10 mouse cellular contexts compared by ENCODE assay signal in genomic region chr11:58967346-58967745, GRCm38 (mm10). TPM values are rescaled to one million over a fixed set of nuclear protein-coding genes. Genes with fewer than 3 reads are reported as not detected.
DNase-seq lines count a peak whose midpoint lies in the region; ATAC-seq lines count a peak whose summit lies in the region.
"Had no signal": no experiment of that assay in that cellular context is flagged by ENCODE, and none has a peak within 500 bp of the region (broad histone marks: within the 10 kb centered on the region; RNA-seq: fewer than 3 reads in every experiment).

No protein-coding gene starts in this region.

- H3K27me3 ChIP-seq in hindbrain, embryonic 11.5 days (ENCODE audit: control insufficient read depth, insufficient read depth, low read length), result peaks cover under 1% of the 10 kb centered on the region; the same call in 1 of the 2 replicates
- H3K27me3 ChIP-seq in hindbrain, embryonic 12.5 days, result peaks cover 9% of the 10 kb centered on the region
- H3K27me3 ChIP-seq: stomach, embryonic 15.5 days had no signal

- peak; percentile 19 for DNase-seq in hindbrain, embryonic 11.5 days (ENCODE audit: low spot score)
- peak; percentile 68 for DNase-seq in 416B (ENCODE audit: low read depth)
- peak; percentile 55 for DNase-seq in ES-CJ7 (ENCODE audit: low read depth, low spot score)
- DNase-seq in kidney, postnatal 14 days, result peak; percentile 45
- DNase-seq in gastrocnemius, postnatal 10 days, result no peak
- no peak for DNase-seq in left cerebral cortex, postnatal 25 days (ENCODE audit: low spot score in 2 of 2)
- no peak for DNase-seq in ovary, postnatal 10 days (ENCODE audit: low spot score)

- no peak overlapping the region for H3K9ac ChIP-seq in hindbrain, embryonic 11.5 days (ENCODE audit: low read depth, low read length)
- no peak overlapping the region for H3K9ac ChIP-seq in hindbrain, embryonic 12.5 days
- H3K9ac ChIP-seq: stomach, embryonic 15.5 days had no signal

- no peaks in the 10 kb centered on the region for H3K9me3 ChIP-seq in hindbrain, embryonic 11.5 days (ENCODE audit: control insufficient read depth, low read length)
- H3K9me3 ChIP-seq in hindbrain, embryonic 12.5 days (replicated peaks), result no peaks in the 10 kb centered on the region
- H3K9me3 ChIP-seq: embryonic facial prominence, embryonic 10.5 days; stomach, embryonic 15.5 days had no signal

- 0 out of 2 replicates have a peak, but pooled peaks cover 2% of the 10 kb centered on the region for H3K4me1 ChIP-seq in hindbrain, embryonic 11.5 days (replicated peaks; ENCODE audit: control insufficient read depth, insufficient read depth, low read length)
- peaks cover 13% of the 10 kb centered on the region for H3K4me1 ChIP-seq in hindbrain, embryonic 12.5 days

- 92% methylated on average over 1 of the region's 1 CpGs for WGBS in hindbrain, embryonic 11.5 days
- WGBS in hindbrain, embryonic 12.5 days, result 95% methylated on average over 1 of the region's 1 CpGs

- H3K36me3 ChIP-seq in hindbrain, embryonic 11.5 days (ENCODE audit: control insufficient read depth, insufficient read depth, low read length), result no peaks in the 10 kb centered on the region
- peaks cover 29% of the 10 kb centered on the region for H3K36me3 ChIP-seq in hindbrain, embryonic 12.5 days
- H3K36me3 ChIP-seq: stomach, embryonic 15.5 days had no signal

- intact Hi-C loops in left cerebral cortex, postnatal 25 days (cut with DNase I), result loop anchor here (5.0 kb wide), 1 partner anchor 215 kb away; the partner anchor contains the start of gene Gjc2

- no peak overlapping the region for H3K4me3 ChIP-seq in hindbrain, embryonic 11.5 days (ENCODE audit: low read depth, low read length)
- no peak overlapping the region for H3K4me3 ChIP-seq in hindbrain, embryonic 12.5 days
- H3K4me3 ChIP-seq: embryonic facial prominence, embryonic 10.5 days; stomach, embryonic 15.5 days had no signal

- H3K4me2 ChIP-seq in hindbrain, embryonic 11.5 days (replicated peaks; ENCODE audit: low read depth, low read length), result no peak overlapping the region
- no peak overlapping the region for H3K4me2 ChIP-seq in hindbrain, embryonic 12.5 days (replicated peaks)
- H3K4me2 ChIP-seq: stomach, embryonic 15.5 days had no signal

- no peak overlapping the region for H3K27ac ChIP-seq in hindbrain, embryonic 11.5 days (ENCODE audit: low read depth, low read length)
- H3K27ac ChIP-seq in hindbrain, embryonic 12.5 days, result no peak overlapping the region
- H3K27ac ChIP-seq: embryonic facial prominence, embryonic 10.5 days; stomach, embryonic 15.5 days had no signal

- ATAC-seq in hindbrain, embryonic 11.5 days (ENCODE audit: low FRiP score), result no peak
- no peak for ATAC-seq in hindbrain, embryonic 12.5 days (ENCODE audit: low FRiP score)

RNA-seq across cellular contexts. Expression of gene Trim11, which starts 10.5 kb away (rescaled TPM):
- polyA plus RNA-seq in hindbrain, embryonic 11.5 days (2014; fragmentation: Nextera tagmentation; extraction: Ambion mirVana), result 15.7 and 18.2 TPM in 2 replicates
- polyA plus RNA-seq in hindbrain, embryonic 12.5 days (2016; fragmentation: Nextera tagmentation; extraction: Ambion mirVana), result 19.3 and 19.5 TPM in 2 replicates
- total RNA-seq in gastrocnemius, postnatal 10 days (2021), result 10 to 100 TPM; 11.1 to 15.4 TPM
- 10 to 100 TPM; 21.5 to 23.7 TPM for total RNA-seq in left cerebral cortex, postnatal 25 days (2021)

RNA-seq across cellular contexts. Expression of gene Hist3h2a, which starts 12.9 kb away (rescaled TPM):
- 71.2 and 75.2 TPM in 2 replicates for polyA plus RNA-seq in hindbrain, embryonic 11.5 days (2014; fragmentation: Nextera tagmentation; extraction: Ambion mirVana)
- polyA plus RNA-seq in hindbrain, embryonic 12.5 days (2016; fragmentation: Nextera tagmentation; extraction: Ambion mirVana), result 90.1 and 95.9 TPM in 2 replicates
- 10 to 100 TPM; 25.1 to 25.6 TPM for total RNA-seq in gastrocnemius, postnatal 10 days (2021)
- 10 to 100 TPM; 62.2 to 64.8 TPM for total RNA-seq in left cerebral cortex, postnatal 25 days (2021)

RNA-seq across cellular contexts. Expression of gene Trim17, which starts 12.9 kb away (rescaled TPM):
- polyA plus RNA-seq in hindbrain, embryonic 11.5 days (2014; fragmentation: Nextera tagmentation; extraction: Ambion mirVana), result 0.36 and 0.73 TPM in 2 replicates
- polyA plus RNA-seq in hindbrain, embryonic 12.5 days (2016; fragmentation: Nextera tagmentation; extraction: Ambion mirVana), result 1.2 and 1.5 TPM in 2 replicates
- under 1 TPM; 0.14 TPM for total RNA-seq in gastrocnemius, postnatal 10 days (2021)
- total RNA-seq in left cerebral cortex, postnatal 25 days (2021), result 1 to 10 TPM; 5.4 TPM

RNA-seq across cellular contexts. Expression of gene Hist3h2ba, which starts 18.6 kb away (rescaled TPM):
- polyA plus RNA-seq in hindbrain, embryonic 11.5 days (2014; fragmentation: Nextera tagmentation; extraction: Ambion mirVana), result 108 and 114 TPM in 2 replicates
- polyA plus RNA-seq in hindbrain, embryonic 12.5 days (2016; fragmentation: Nextera tagmentation; extraction: Ambion mirVana), result 149 and 154 TPM in 2 replicates
- 1 to 10 TPM; 7.3 to 8.0 TPM for total RNA-seq in gastrocnemius, postnatal 10 days (2021)
- total RNA-seq in left cerebral cortex, postnatal 25 days (2021), result 100 to 1,000 TPM in 1 of 2 experiments, 10 to 100 TPM in 1; 90.4 to 111 TPM

RNA-seq across cellular contexts. Expression of gene Rnf187, which starts 28.6 kb away (rescaled TPM):
- polyA plus RNA-seq in hindbrain, embryonic 11.5 days (2014; fragmentation: Nextera tagmentation; extraction: Ambion mirVana), result 395 and 419 TPM in 2 replicates
- polyA plus RNA-seq in hindbrain, embryonic 12.5 days (2016; fragmentation: Nextera tagmentation; extraction: Ambion mirVana), result 498 and 513 TPM in 2 replicates
- total RNA-seq in gastrocnemius, postnatal 10 days (2021), result 100 to 1,000 TPM; 160 to 172 TPM
- 100 to 1,000 TPM; 480 to 498 TPM for total RNA-seq in left cerebral cortex, postnatal 25 days (2021)

Comparison
In these comparisons a context has a peak if more than half of its experiments do, and no peak if none do; other contexts are left out.
1. DNase-seq: peak in hindbrain, embryonic 11.5 days (single experiment), 416B (single experiment), ES-CJ7 (single experiment) and kidney, postnatal 14 days (single experiment); none in gastrocnemius, postnatal 10 days (single experiment), left cerebral cortex, postnatal 25 days (0 of 2) and ovary, postnatal 10 days (single experiment).
2. RNA of gene Trim17, which starts 12.9 kb away (total RNA-seq): 5.4 TPM in left cerebral cortex, postnatal 25 days; 0.14 TPM in gastrocnemius, postnatal 10 days; every median in the first group is over 4 times any median in the second.